Mouse (Mus musculus): ENCODE results near the gene Gm10643. TPM values are rescaled to one million over a fixed set of nuclear protein-coding genes. Genes with fewer than 3 reads are reported as not detected.

The Gm10643 gene
- polyA plus RNA-seq, 2 experiments, result 2.1 to 2.2 TPM

DNA sequence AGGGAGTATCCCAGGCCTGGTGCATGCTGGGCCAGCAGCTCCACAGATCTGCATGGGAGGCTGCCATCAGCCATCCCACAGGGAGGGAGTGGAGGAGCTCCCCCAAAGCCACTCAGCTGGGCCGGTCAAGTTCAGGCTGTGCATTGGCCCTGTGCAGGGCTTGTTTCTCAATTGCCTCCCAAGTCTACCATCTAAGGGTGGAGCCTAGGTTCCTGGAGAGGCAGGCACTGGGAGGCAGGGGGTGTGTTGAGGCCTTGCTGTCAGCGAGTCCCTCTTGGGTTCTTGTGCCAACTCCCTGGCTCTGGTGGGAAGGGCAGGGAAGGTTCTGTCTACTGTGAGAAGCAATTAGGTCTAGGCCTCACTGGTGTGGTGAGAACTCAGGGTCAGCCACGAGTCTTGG, 7.0 kb upstream of the Gm10643 start:
- DNase-seq (ENCODE audit: low spot score), result no peak
- 75% methylated on average over 3 of the region's 3 CpGs for WGBS
- peaks cover 12% of the 10 kb centered on the region; the same call in 1 of the 2 replicates for H3K36me3 ChIP-seq (ENCODE audit: control insufficient read depth, insufficient read depth, low read length)
- H3K4me1 ChIP-seq (ENCODE audit: control insufficient read depth, insufficient read depth, low read length), result peaks cover 15% of the 10 kb centered on the region; the same call in 1 of the 2 replicates
- H3K9ac ChIP-seq (ENCODE audit: low read depth, low read length, severe bottlenecking), result no peak overlapping the region
- H3K27me3 ChIP-seq (ENCODE audit: control insufficient read depth, insufficient read depth, low read length), result no peaks in the 10 kb centered on the region
- H3K4me3 ChIP-seq (replicated peaks; ENCODE audit: low read length), result no peak overlapping the region
- no peaks in the 10 kb centered on the region for H3K9me3 ChIP-seq (ENCODE audit: control insufficient read depth, low read length)
- no peak overlapping the region for H3K27ac ChIP-seq (replicated peaks; ENCODE audit: low read depth, low read length)
- TF ChIP-seq POLR2A (IDR thresholded peaks at IDR 0.05; ENCODE audit: borderline replicate concordance, extremely low read depth, insufficient read depth, insufficient read length), result no peak
- no peak for ATAC-seq (ENCODE audit: low FRiP score, low read depth)
- no peak overlapping the region for H3K4me2 ChIP-seq (replicated peaks; ENCODE audit: low read depth, low read length, severe bottlenecking)

- no peak overlapping the region for H3K4me3 ChIP-seq (replicated peaks; ENCODE audit: low read length)
- 88% methylated on average over 2 of the region's 2 CpGs for WGBS
- no peak for TF ChIP-seq POLR2A (IDR thresholded peaks at IDR 0.05; ENCODE audit: borderline replicate concordance, extremely low read depth, insufficient read depth, insufficient read length)
- no peak overlapping the region for H3K4me2 ChIP-seq (replicated peaks; ENCODE audit: low read depth, low read length, severe bottlenecking)
- no peak overlapping the region for H3K9ac ChIP-seq (ENCODE audit: low read depth, low read length, severe bottlenecking)
- H3K4me1 ChIP-seq (ENCODE audit: control insufficient read depth, insufficient read depth, low read length), result peaks cover 15% of the 10 kb centered on the region; the same call in 1 of the 2 replicates
- 0 out of 2 replicates have a peak, but pooled peaks cover 5% of the 10 kb centered on the region for H3K36me3 ChIP-seq (ENCODE audit: control insufficient read depth, insufficient read depth, low read length)
- H3K9me3 ChIP-seq (ENCODE audit: control insufficient read depth, low read length), result no peaks in the 10 kb centered on the region
- ATAC-seq (ENCODE audit: low FRiP score, low read depth) (no peak), DNase-seq (ENCODE audit: low spot score) (no peak)
- H3K27ac ChIP-seq (replicated peaks; ENCODE audit: low read depth, low read length), result no peak overlapping the region
- no peaks in the 10 kb centered on the region for H3K27me3 ChIP-seq (ENCODE audit: control insufficient read depth, insufficient read depth, low read length)
These were observed 5.7 kb upstream of the Gm10643 start for GRCm38 (mm10) chr8:84070667-84071066.

DNA sequence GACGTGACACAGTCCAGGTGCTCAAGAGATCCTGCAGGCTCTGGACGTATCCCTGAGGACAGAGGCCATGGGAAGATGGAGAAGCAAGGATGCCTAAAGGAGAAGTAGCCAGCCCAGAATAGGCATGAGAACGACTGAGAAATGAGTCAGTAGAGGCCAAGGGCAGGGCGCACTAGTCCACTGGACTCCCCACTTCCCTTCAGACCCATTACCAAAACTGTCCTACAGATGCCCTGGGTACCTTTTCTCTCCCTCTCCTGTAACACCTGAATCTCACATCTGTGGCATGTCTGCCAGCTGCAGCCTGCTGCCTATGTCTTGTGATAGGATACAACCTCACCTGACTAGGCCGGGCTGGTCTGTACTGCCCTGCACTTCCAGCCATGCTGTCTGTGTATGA, 5.3 kb upstream of the Gm10643 start:
- Histone ChIP-seq H3K9ac (ENCODE audit: low read depth, low read length, severe bottlenecking) (no peak overlapping the region), H3K9me3 (ENCODE audit: control insufficient read depth, low read length) (no peaks in the 10 kb centered on the region), H3K27me3 (ENCODE audit: control insufficient read depth, insufficient read depth, low read length) (no peaks in the 10 kb centered on the region), H3K4me1 (ENCODE audit: control insufficient read depth, insufficient read depth, low read length) (peaks cover 15% of the 10 kb centered on the region; the same call in 1 of the 2 replicates), H3K27ac (replicated peaks; ENCODE audit: low read depth, low read length) (no peak overlapping the region), H3K36me3 (ENCODE audit: control insufficient read depth, insufficient read depth, low read length) (0 out of 2 replicates have a peak, but pooled peaks cover under 1% of the 10 kb centered on the region), H3K4me3 (replicated peaks; ENCODE audit: low read length) (no peak overlapping the region), H3K4me2 (replicated peaks; ENCODE audit: low read depth, low read length, severe bottlenecking) (no peak overlapping the region)
- no peak for DNase-seq (ENCODE audit: low spot score)
- no peak for TF ChIP-seq POLR2A (IDR thresholded peaks at IDR 0.05; ENCODE audit: borderline replicate concordance, extremely low read depth, insufficient read depth, insufficient read length)
- 92% methylated on average over 5 of the region's 5 CpGs for WGBS
- no peak for ATAC-seq (ENCODE audit: low FRiP score, low read depth)

DNA sequence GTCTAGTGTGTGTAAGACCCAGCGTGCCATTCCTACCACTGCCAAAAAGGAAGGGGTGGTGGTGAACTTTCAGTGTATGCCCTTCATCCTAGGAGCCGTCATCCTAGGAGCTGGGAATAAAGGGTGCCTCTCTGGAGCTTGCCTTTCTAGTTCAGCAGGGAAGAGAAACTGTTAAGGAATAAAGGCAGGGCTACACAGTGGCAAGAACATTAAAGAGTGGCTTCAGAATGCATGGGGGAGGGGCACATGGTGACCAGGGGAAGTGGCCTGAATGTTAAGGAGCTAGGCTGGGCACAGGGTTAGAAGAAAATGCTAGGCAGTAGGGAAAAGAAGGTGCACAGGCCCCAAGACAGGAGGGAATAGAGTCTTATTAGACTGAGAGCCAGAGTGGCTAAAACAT, 4.8 kb upstream of the Gm10643 start:
- 74% methylated on average over 2 of the region's 2 CpGs for WGBS
- Histone ChIP-seq H3K27ac (replicated peaks; ENCODE audit: low read depth, low read length) (no peak overlapping the region), H3K4me1 (ENCODE audit: control insufficient read depth, insufficient read depth, low read length) (peaks cover 15% of the 10 kb centered on the region; the same call in 1 of the 2 replicates), H3K4me2 (replicated peaks; ENCODE audit: low read depth, low read length, severe bottlenecking) (no peak overlapping the region), H3K4me3 (replicated peaks; ENCODE audit: low read length) (no peak overlapping the region), H3K9me3 (ENCODE audit: control insufficient read depth, low read length) (no peaks in the 10 kb centered on the region), H3K36me3 (ENCODE audit: control insufficient read depth, insufficient read depth, low read length) (no peaks in the 10 kb centered on the region), H3K27me3 (ENCODE audit: control insufficient read depth, insufficient read depth, low read length) (no peaks in the 10 kb centered on the region), H3K9ac (ENCODE audit: low read depth, low read length, severe bottlenecking) (no peak overlapping the region)
- no peak for TF ChIP-seq POLR2A (IDR thresholded peaks at IDR 0.05; ENCODE audit: borderline replicate concordance, extremely low read depth, insufficient read depth, insufficient read length)
- ATAC-seq (ENCODE audit: low FRiP score, low read depth) (no peak), DNase-seq (ENCODE audit: low spot score) (no peak)

DNA sequence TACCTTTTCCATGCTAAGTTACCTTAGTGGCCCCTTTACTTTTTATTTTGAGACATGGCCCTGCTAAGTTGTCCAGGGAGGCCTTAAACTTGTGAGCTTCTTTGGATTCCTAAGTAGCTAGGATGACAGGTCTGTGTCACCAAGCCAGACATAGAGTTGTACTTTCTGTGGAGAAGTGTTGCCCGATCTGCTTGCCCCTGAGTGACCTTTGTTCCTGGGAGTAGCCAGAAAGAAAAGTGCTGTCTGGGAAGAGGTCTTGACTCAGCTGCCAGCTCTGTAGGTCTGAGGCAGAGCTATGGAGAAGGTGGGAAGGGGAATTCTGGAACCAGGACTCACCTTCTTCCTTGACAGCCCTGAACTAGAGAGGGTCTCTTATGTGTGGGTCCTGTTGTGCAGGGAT, 4.2 kb upstream of the Gm10643 start:
- Histone ChIP-seq H3K36me3 (ENCODE audit: control insufficient read depth, insufficient read depth, low read length) (no peaks in the 10 kb centered on the region), H3K27ac (replicated peaks; ENCODE audit: low read depth, low read length) (no peak overlapping the region), H3K27me3 (ENCODE audit: control insufficient read depth, insufficient read depth, low read length) (no peaks in the 10 kb centered on the region), H3K9ac (ENCODE audit: low read depth, low read length, severe bottlenecking) (no peak overlapping the region), H3K4me1 (ENCODE audit: control insufficient read depth, insufficient read depth, low read length) (peaks cover 15% of the 10 kb centered on the region; the same call in 1 of the 2 replicates), H3K9me3 (ENCODE audit: control insufficient read depth, low read length) (no peaks in the 10 kb centered on the region), H3K4me2 (replicated peaks; ENCODE audit: low read depth, low read length, severe bottlenecking) (no peak overlapping the region), H3K4me3 (replicated peaks; ENCODE audit: low read length) (no peak overlapping the region)
- no peak for TF ChIP-seq POLR2A (IDR thresholded peaks at IDR 0.05; ENCODE audit: borderline replicate concordance, extremely low read depth, insufficient read depth, insufficient read length)
- WGBS, result 56% methylated on average over 1 of the region's 1 CpGs
- ATAC-seq (ENCODE audit: low FRiP score, low read depth) (no peak), DNase-seq (ENCODE audit: low spot score) (no peak)

All from limb, embryonic 14.5 days (tissue).